Mouse (Mus musculus) embryonic fibroblast, embryonic 13.5 days (primary cell): ENCODE results near the gene Baat.

Experiments
- CTCF ChIP-seq: IDR thresholded peaks from 2 replicates; pipeline ENCODE4 v1.5.1; 2011; ENCODE audit warnings: mild to moderate bottlenecking, control low read depth, low read length, moderate library complexity, borderline replicate concordance; ENCODE audit not compliant: insufficient read depth
- POLR2A ChIP-seq: IDR thresholded peaks from 2 replicates; pipeline ENCODE4 v1.6.1; 2011; ENCODE audit warnings: low read depth, mild to moderate bottlenecking, control low read depth, low read length, moderate library complexity

DNA sequence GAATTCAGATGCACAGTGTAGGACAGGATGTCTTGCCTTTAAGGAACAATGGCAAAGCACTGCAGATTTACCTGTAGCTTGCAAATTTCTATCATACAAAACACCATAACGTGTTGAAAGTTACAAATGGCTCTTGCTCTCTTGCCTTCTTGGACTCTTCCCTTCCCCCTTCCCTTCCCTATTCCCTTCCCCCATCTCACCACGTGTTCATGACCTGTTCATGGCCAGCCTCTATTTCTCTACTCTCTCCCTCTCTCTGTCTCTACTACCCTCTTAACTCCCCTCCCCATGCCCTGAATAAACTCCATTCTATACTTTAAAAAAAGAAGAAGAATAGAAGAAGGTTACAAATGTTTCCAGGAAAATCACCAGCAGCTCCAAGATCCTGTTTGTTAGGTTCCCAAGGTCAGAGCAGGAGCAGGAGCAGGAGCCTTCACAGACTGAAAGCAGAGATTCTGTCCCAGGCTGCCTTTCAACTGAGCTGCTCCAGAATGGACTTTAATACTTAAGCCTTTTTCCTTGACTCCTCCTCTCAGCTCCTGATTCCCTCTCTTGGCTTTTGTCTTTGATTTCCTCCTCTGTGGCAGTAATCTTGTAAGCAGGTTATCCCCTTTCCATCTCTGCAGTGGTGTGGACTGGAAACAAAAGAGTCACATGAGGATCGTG, 32.8 kb downstream of the Baat start, which contains the start of gene Acnat1:
- no peak for TF ChIP-seq POLR2A
- TF ChIP-seq CTCF: no peak
